Mouse (Mus musculus) urinary bladder, adult 2 months (tissue): ENCODE measurements around the gene Rpp25l. TPM values are rescaled to one million over a fixed set of nuclear protein-coding genes. Genes with fewer than 3 reads are reported as not detected.
A peak's percentile ranks its signal among the peaks of the same experiment; 100 is the strongest.
"Not testable (repeated sequence)": the region's sequence is repeated elsewhere in the genome, so short reads cannot be mapped to it uniquely, and the experiment has no call there.

Experiments
- DNase-seq: peaks from one replicate; pipeline ENCODE4 v3.0.0; 2022; ENCODE audit warnings: low spot score
- polyA plus RNA-seq: library from polyadenylated mRNA; depleted of rRNA; stranded (reverse); fragments of >200 nt; gene quantifications from 2 replicates; pipeline ENCODE4 v1.2.3, GENCODE M21; 2012

The Rpp25l gene
- polyA plus RNA-seq, 1 experiment, result 40.5 TPM

DNA sequence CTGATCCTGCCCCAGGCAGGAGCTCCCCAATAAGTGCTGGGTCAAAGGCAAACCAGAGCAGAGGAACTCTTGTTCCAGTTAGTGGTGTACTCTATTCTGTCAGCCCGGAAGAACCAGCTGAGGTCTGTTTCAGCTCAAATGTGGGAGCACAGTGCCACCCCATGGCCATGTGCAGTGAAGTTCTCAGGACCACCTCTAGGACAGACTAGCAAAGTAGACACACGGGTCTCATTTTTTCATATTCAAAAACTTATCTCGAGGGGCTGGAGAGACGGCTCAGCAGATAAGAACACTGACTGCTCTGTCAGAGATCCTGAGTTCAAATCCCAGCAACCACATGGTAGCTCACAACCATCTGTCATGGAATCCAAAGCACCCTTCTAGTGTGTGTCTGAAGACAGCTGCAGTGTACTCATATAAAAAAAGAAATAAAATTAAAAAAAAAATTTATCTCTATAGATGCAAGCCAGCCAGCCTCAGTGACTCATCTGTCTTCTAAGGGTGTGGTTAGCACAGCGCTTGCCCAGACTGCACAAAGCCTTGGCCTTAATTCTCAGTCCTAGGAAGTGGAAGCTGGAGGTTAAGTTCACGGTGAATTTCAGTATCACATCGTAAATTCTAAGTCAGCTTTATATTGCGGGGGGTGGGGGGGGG, 24.4 kb upstream of the Rpp25l start:
- DNase-seq, result peak; percentile 46

DNA sequence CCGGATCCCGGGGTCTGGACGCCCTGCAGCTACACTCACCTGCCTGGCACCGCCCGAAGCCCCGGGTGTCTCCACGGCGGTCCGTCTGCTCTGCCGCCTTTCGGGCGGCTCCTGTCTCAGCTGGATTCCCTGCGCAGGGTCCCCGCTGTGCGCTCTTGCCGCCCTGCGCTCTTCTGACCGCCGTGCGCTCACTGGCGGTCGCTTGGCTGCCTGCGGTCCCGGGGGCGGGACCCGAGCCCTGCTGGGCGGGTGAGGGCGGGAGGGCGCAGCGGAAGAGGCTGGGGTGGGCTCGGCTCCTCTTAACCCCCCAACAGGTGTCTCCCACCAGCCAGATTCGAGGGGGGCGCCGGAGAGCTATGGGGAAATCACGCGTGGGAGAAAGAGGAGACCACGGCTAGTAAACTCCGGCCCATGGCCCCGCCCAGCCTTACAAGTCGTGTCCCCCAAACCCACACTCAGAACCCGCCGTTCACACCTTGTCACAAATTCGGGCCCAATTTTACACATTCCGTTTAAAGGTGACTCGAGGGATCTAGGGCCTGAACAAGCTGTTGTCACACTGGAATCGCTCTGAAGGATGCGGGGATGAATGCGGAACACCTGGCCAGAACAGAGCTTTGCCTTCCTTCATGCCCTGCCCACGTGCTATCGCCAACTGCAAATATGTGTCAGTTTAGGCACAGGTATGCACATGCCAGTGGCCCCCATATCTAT, 17.9 kb upstream of the Rpp25l start, which contains the start of gene Arid3c:
Gene Arid3c, minus strand, starts transcription at position 91 of the 714 bp plus-strand sequence.
- DNase-seq, result no peak

DNA sequence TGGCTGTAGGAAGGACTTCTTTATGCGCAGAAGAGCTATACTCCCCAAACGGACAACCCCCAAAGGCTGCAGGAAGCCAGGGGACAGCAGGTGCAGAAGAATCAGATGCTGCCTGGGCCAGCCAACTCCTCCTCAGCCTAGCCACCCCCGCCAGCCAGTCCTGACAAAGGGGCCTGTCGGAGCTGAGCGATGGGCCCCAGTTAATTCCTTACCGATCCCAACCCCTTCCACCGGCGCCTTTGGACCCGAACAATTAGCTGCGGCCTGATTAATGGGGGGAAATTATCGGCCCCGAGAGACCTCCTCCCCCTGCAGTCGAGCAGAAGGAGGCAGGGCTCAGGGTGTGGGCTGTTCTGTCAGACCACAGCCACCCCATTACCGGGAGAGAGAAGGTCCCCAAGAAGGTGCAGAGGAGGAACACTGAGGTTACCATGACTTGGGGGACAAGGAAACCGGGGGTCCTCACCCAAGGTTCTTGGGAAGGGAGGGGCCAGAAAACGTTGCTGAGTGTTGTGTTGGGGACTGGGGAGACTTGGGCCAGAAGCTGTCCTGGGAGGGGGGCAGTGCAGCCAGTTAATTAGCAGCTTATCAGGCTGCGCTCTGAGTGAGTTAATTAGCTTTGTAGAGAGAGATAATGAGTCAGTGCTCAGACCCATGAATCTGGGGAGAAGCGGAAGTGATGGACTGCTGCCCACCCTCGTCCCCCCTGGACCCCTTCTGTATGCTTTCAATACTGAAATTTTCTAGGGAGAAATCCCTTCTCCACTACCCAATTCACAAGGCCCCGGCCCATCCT, 13.7 kb upstream of the Rpp25l start:
- DNase-seq, result no peak

DNA sequence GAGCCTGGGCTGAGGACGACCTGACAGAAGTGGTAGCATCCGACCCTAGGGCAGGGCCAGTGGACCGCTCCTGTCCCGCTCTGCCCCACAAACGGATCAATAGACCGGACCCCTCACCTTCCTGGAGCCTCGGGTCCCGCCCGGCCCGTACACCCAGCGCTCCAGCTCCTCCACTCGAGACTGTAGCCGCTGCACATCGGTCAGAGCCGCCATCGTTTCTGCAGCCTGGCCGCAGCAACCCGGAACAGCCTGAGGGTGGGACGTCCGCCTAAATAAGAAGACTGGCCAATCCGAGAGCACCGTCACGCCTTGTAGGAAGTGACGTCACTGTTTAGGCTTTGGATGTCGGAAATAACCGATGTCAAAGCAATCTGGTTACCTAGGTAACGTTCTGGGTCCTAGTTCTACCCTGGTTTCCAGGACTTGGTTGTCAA, 9.6 kb upstream of the Rpp25l start, which contains the start of gene Dctn3:
Gene Dctn3, minus strand, starts transcription at position 253 of the 434 bp plus-strand sequence.
- DNase-seq, result peak; percentile 68

DNA sequence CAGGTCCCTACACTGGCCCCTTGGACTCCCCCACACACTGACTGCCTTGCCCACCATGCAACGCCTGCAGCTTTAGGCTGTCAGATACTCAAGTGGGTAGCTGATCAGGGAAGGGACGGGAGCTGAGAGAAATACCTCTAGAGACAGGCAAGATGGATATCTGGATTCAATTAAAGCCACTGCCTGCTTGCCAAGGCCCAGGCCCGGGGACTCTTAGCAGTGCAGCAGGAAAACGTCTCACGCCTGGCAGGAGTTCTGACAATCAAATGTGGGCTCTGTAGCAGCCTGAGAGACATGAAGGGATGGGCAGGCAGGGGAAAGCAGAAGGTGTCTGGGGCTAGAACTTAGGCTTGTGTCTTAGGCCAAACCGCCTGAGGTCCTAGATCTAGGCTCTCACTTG, 3.5 kb upstream of the Rpp25l start:
- no peak for DNase-seq

DNA sequence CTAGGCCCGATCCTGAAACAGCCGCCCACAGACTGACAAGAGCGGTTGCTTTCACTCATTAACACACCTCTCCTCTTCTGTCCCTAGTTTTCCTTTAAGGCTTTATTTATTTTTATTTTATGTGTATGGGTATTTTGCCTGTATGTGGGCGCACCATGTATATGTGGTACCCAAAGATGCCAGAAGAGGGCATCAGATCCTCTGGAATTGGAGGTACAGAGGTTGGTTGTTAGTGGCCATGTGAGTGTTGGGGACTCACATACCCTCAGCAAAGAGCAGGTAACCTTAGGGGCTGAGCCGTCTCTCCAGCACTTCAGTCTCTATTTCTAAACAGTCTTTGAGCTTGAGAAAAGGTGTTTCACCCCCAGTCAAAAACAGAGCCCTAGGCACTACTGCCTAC, 2.3 kb upstream of the Rpp25l start:
- DNase-seq, result no peak

DNA sequence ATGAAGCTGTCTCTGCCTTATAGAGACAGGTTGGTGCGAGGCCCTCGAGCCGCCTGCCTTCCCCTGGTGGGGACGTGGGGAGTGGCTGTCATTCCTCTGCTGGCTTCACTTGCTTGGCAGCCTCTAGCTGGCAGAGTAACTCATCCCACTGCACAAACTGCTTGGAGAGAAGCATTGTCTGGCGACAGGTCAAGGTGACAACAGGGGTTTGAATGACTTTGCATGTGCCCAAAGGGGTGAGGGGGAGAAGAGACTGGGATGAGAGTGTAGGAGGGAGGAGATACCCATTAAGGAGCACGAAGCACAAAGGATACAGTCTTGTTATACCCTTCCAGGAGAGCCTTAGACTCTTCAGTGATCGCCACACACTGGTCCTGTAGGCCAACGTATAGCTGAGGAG, 1.7 kb upstream of the Rpp25l start:
- no peak for DNase-seq

DNA sequence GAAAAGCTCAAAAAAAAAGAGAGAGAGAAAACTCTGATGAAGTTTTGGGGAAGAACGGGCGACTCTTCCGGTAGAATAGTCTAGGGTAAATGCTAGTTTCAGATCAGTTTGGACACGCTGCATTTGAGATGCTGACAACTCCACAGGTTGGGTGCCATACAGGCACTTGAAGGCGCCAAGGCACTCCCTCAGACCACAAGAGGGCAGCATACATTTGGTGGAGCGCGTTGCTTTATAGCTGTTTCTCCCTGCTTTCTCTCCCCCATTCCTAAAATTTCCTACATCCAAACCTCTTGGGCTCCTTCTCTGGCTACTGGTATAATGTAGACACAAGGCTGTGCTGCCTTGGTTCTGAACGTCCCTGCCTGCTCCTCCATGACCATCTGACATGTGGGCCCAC, 942 bp upstream of the Rpp25l start:
- no peak for DNase-seq

DNA sequence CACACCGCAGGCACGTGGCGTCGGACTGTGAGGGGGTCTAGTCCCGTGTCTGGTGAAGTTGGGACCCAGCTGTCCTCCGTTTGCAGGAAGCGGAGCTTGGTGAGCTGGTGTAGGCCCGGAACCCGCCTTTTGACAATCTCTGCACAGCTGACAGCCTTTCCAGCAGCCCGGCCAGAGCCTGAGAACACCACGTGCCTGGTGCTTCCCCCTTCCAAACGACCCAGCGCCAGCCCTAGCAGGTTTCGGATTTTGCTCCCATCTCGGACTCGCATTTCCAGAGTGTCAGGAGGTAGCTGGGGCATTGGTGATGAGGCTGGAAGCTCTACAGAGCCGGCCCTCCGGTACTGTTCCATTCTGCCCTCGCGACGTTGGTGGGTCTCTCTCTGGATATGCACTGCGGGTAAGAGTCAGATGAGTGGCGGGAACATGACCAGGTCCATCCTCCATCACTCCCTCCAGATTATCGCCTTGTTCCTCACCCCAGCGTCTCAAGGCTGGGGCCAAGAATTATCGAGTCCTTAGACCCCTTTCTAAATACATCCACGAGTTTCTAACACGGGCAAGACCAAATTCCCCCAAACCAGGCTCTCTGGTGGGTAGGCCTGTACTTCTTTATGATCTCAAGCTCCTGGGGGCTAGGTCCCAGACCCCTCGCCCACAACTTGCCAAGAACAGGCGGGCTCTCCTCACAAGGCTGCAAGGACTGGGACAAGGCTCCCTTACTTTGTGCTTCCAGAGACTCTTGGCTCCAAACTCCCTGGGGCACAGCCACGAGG, 725 bp downstream of the Rpp25l start:
- DNase-seq, result no peak

DNA sequence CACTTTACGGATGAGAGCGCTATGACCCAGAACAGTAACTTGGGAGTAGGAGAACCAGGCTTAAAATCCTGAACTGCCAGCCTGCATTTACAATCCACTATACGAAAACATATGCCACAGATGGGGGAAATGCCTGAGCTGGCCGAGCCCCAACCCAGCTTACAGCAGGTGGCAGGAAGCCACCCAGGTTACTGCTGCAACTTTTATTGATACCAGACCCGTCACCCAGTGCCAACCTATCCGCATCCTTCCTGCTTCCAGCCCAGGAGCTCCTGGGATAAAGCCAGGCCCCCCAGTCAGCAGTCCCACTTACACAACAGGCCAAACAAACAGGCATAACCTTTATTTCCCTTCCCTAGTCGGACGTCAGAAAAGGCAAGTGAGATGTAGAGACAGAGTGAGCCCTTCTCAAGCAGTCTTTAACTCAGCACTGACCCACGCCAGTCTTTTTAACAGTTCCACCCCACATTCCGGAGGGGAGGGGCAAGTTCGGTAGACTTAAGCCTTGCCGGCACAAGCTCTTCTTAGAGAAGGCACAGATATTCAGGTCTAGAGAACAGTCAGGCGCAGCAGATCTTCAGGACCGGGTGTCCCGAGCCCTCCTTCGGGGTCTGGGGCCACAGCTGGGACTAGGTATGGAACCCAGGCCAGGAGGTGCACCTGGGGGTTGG, 1.5 kb downstream of the Rpp25l start:
- no peak for DNase-seq

DNA sequence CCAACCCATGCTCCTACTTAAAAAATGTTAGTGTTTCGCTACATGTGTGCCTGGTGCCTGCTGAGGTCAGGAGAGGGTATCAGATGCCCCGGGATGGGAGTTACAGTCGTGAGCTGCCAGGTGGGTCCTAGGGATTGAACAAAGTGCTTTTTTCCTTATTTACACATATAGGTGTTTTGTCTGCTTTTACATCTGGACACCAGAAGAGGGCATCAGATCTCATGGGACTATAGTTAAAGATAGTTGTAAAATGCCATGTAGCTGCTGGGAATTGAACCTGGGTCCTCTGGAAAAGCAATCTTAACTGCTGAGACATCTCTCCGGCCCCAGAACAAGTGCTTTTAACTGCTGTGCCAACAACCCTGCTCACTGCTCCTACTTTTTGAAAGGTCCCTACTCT, 3.1 kb downstream of the Rpp25l start:
- DNase-seq, result no peak

DNA sequence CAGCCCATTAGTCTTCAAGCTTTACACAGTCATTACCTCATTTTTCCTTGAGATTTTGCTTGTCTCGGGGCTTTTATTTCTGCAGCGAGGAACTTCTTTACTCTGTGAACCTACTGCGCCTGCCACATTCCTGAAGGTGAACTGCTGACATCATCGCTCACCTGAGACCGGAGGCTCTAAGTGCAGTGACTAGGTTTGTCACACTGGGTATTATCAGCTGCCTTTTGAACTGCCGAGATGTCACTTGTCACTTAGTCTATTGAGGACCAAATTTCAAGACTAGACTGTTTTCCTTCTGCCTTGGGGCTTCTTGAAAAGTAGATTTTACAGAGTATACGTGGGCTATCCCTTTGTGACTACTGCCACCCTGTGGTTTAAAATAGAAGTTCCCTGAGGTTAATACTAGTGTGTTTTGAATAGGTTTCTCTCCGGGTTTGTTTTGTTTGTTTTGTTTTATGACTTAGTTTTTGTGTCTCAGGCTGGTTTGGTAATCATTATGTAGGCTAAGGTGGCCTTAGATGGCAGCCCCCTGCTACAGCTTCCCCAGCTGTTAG, 5.1 kb downstream of the Rpp25l start:
- DNase-seq, result no peak

DNA sequence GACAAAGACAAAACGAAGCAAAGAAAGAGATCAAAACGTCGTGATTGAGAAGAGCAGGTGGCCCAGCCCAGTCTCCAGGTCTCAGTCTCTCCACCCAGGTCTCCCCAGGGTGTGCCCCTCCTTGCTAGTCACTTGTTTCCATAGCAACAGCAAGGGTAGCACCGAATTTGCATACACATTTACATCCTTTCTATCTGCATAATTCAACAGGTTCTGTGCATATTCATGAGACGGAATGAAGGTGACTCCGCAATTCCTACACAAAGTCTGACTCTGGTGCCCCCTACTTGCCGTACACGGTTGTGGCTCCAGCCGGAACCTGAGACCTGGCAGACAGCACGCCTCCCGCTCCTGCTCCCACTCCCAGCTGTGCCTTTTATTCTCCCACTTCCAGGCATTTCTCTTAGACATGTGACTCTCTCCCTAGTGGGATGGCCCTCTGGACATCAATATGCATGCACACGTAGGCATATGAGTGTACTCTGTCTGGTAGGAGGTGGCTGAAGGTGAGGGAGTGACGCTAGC, 6.3 kb downstream of the Rpp25l start:
- no peak for DNase-seq

DNA sequence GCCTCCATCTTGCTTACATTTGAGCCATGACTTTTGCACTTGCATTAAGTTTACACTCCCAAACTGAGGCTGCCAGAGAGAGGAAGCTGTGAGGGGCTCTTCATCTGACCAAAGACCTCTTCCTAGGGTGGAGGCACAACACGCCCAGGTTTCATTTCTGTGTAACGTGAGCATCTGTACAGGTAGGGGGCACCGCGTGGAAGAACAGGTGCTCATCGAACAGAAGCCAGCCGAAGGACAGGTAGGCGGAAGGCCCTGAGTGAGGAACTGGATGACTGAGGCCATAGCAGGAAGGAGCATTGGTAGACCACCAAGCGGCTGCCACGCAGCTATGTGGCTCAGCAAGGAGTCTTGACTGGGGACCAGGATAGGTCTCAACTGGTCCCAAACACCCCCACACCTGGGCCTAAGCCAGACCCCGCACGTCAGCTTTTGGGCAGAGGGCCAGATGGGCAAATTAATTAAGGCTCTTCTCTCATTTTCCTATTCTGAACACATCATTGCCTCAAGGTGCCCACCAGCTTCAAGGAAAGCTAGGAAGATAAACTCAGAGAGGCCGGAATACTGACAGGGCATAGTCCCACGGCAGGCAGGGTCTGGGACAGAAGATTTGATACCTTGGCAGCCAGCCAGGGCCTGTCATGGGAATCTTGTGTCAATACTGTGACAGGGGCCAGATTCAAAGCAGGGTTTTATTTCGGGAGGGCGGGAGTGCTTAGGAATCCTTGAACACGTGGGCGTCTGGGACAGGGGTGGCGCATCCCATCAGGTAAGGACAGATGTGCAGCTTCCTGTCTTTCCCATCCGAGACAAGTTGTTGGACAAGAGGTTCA, 7.2 kb downstream of the Rpp25l start:
- DNase-seq, result no peak

DNA sequence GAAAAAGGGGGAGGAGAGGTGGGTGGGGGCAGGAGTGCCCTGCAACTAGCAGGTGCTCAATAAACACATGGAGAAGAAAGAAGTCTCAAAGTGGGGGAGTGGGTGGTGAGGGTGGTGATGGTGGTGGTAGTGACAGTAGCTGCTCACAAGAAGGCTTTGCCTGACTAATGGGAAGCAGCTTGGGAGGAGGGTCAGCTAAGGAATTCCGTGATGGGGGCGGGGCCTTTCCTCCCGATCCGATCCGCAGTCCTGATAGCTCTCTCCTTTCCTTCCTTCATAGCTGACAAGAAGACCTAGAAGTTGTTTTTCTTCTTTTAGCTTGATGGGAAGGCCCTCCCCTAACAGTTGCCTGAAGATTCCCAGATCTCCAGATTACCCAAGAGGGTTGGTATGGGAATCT, 8.7 kb downstream of the Rpp25l start:
- no peak for DNase-seq

DNA sequence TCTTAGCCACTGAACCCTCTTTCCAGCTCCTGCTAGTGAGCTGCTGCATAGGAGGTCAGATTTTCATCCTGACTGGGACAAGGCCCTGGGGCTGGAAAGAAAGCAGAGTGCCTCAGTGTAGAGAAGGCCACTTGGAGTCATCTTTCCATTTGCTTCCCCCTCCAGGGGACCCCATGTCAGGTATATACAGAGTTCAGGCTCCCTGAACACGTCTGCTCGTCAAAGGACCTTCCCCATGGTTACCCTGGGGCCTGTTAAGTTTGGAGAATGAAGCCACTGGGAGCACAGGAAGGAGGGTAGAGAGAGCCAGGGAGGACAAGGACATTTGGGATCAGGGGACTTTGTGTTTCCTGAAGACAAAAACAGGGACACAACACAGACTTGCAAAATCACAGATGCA, 11.1 kb downstream of the Rpp25l start:
- not testable (repeated sequence) for DNase-seq

DNA sequence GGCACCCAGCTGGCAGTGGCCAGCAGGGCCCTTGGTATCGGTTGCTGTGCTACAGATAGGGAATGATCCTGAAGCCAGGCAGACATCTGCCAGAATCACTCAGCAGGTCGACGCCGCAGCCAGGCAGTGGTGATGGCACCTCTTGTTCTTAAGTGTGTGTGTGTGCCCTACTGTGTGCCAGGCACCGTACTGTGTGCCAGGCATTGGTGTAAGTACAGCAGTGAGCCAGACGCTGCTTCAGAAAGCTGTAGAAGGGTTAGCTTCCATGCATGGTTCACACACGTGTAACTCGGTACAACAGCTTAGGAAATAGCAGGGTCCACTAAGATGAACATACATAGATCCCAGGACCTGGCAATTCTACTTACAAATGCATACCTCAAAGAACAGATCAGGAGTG, 13.1 kb downstream of the Rpp25l start:
- DNase-seq, result not testable (repeated sequence)

DNA sequence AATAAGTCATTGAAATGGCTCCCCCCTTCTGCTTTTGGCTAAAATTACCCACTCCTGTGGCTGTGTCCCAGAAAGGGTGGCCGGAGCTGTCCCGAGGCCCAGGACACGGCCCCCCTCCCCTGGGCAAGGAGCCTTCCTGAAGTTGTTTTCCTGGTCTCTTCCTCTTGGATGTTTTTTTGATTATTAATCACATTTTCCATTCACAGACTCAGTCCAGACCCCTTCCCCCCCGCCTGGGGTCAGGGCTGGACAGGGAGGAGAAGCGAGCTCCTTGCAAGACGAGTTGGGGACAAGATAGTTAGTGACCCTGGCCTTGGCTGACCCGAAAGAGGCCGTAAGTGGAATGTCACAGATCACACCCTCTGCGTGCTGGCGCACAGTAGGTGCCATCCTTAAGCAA, 13.6 kb downstream of the Rpp25l start, which contains the start of gene Il11ra1:
Gene Il11ra1, plus strand, starts transcription at position 207 of the 400 bp plus-strand sequence.
- DNase-seq, result not testable (repeated sequence)

DNA sequence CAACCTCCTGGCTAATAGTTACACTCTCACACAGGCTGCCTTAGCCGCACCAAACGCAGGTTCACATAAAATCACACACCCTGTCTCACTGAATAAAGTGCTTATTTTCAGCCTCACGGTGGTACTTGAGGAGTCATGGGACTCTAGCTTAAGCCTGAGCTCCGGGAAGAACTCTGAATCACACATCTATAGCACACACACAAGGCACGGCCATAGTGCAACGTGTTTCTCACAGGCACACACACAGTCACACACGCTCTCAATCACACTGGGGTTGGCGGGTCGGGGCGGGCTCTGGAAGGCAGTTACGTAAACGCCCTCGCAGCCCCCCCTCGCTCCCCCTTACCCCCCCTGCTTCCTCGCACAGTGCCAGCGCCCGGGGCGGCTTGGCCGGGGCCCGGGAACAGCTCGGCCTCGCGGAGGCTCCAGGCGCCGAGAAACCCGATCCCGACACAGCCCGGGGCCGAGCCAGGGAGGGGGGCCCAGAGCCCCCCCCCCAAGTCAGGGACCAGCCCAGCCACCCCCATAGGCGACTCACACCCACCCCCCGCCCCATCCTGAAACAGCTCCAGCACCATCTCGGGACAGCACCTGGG, 14.8 kb downstream of the Rpp25l start:
- not testable (repeated sequence) for DNase-seq
